Mouse (Mus musculus) lung, adult 2 months (tissue): Measurements from ENCODE around the gene A130010J15Rik. TPM values are rescaled to one million over a fixed set of nuclear protein-coding genes. Genes with fewer than 3 reads are reported as not detected.
A peak's percentile ranks its signal among the peaks of the same experiment; 100 is the strongest.

Experiments used
- DNase-seq: peaks from one replicate; pipeline ENCODE4 v3.0.0; 2022
- H3K4me1 ChIP-seq: fragments of 200-500 bp; 2 replicates; pipeline ENCODE4 v1.6.1; 2011; ENCODE audit warnings: low read length; ENCODE audit not compliant: control insufficient read depth, insufficient read depth
- H3K4me3 ChIP-seq: fragments of 200-500 bp; replicated peaks from 2 replicates; pipeline ENCODE3; 2011; ENCODE audit warnings: low read depth, mild to moderate bottlenecking, control low read depth, low read length; ENCODE audit errors: extremely low read depth
- CTCF ChIP-seq: fragments of 200-500 bp; IDR thresholded peaks from 2 replicates; pipeline ENCODE4 v1.5.1; 2011; ENCODE audit warnings: mild to moderate bottlenecking, low read length, control low read depth; ENCODE audit not compliant: insufficient read depth
- POLR2A ChIP-seq: fragments of 200-500 bp; IDR thresholded peaks from 2 replicates; pipeline ENCODE4 v1.6.1; 2011; ENCODE audit warnings: low read depth, mild to moderate bottlenecking, control low read depth, low read length, borderline replicate concordance; ENCODE audit errors: extremely low read depth
- WGBS: fragments of 180-500 bp; shearing (Covaris S2); methylation state at CpG from one replicate; pipeline ENCODE4 v1.1.7; 2018; 5-methylcytosine and 5-hydroxymethylcytosine counted together
- polyA plus RNA-seq: library from polyadenylated mRNA; depleted of rRNA; stranded (reverse); fragments of >200 nt; gene quantifications from 2 replicates; pipeline ENCODE4 v1.2.3, GENCODE M21; 2012; rRNA removed

The A130010J15Rik gene
- polyA plus RNA-seq: 2.1 and 2.2 TPM in 2 replicates

DNA sequence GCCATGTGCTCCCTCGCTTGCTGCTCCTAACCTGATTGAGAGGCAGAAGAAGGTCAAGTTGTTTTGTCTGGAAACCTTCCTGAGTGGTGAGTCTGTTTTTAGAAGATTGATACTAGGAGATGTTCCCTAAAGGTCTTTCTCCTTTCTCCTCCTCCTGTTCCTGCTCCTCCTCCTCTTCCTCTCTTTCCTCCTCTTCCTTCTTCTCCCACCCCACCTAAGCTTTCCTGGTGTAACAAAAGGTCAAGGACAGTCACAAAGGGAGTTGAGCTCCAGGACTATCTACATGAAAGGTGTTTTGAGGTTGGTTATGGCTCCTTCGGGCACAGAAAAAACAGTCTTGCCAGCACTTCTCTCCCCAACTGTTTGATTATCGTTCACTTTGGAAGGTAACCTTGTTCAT lies at the start of gene A130010J15Rik:
Gene A130010J15Rik (plus strand): TSS at position 301 of the 400 bp plus-strand sequence.
- 90% methylated on average over 3 of the region's 3 CpGs for WGBS
- TF ChIP-seq POLR2A (no peak), CTCF (no peak)
- Histone ChIP-seq H3K4me1 (peaks cover 5% of the 10 kb centered on the region; the same call in 1 of the 2 replicates), H3K4me3 (no peak within 1 kb of the TSS)
- no peak for DNase-seq

DNA sequence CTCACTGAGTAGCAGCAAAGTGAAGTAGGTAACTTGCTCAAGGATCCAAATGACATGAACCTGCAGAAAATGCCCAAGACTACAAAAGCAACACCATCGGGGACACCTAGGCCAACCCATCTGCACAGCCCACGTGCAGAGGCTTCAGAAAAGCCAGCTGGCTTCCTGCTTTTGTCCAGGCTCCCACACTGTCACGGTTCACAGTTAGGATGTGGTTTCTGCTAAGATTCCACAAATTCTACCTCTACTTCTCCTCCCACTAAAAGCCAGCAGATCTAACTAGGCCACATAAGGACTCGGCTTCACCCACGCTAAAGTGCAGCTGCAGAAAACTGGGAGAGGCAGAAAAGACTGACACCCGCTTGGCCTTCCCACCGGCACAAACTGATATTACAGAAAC lies 45.1 kb upstream of the A130010J15Rik start:
- no peak for TF ChIP-seq POLR2A
- TF ChIP-seq CTCF: no peak
- H3K4me1 ChIP-seq: no peaks in the 10 kb centered on the region
- DNase-seq: no peak
- no peak overlapping the region for H3K4me3 ChIP-seq
- 80% methylated on average over 7 of the region's 7 CpGs for WGBS

DNA sequence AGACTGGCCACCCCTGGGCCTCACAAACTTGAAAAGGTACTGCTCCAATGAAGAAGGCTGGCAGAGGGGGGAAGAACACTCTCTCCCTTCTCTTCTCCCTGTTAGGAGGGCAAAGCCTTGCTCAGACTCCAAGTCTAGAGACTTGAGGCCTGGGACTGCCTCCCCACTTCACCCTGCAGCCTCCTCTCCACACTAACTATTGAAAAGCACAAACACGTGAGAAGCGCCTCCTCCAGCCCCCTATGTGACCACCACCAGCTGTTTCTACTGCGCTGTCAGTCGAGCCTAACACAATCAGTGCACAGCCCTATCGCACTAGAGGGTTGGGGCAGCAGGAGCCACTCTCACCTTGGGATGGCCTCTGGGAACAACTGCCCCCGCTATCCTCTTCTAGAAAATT lies 44.6 kb upstream of the A130010J15Rik start:
- Histone ChIP-seq H3K4me1 (no peaks in the 10 kb centered on the region; the same call in 1 of the 2 replicates), H3K4me3 (no peak overlapping the region)
- no peak for DNase-seq
- no peak for TF ChIP-seq CTCF
- WGBS: 95% methylated on average over 6 of the region's 6 CpGs

DNA sequence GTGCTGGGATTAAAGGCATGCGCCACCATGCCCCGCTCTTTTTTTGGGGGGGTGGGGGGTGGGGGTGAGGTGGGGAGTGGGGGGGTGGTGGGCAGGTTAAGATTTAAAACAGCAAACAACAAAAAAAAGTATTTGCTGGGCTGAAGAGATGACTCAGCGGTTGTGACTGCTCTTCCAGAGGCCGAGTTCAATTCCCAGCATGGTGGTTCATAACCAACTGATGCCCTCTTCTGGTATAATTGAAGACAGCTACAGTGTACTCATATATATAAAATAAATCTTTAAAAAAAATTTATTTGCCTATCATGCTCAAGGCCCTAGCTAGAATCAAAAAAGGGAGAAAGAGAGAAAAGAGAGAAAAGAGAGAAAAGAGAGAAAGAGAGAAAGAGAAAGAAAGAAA lies 42.0 kb upstream of the A130010J15Rik start:
- Histone ChIP-seq H3K4me1 (peaks cover 2% of the 10 kb centered on the region; the same call in 1 of the 2 replicates), H3K4me3 (no peak overlapping the region)
- WGBS: 77% methylated on average over 4 of the region's 4 CpGs
- no peak for DNase-seq
- TF ChIP-seq CTCF (no peak), POLR2A (no peak)

DNA sequence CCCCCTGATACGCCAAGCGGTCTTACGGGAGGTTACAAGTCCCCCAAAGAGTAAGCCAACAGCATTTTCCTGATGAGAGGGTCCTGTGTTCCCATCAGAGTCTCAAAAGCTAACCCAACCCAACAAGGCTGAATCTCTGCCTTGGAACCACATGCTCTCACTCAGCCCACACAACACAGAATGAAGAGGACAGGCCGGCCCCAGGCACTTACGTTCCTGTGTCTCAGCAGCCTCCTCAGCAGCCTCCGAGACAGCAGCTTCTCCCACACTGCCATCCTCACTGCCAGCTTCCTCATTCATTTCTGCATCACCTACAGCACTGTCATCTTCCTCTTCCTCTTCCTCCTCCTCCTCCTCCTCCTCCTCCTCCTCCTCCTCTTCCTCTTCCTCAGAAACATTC lies 39.8 kb upstream of the A130010J15Rik start:
- DNase-seq: no peak
- Histone ChIP-seq H3K4me1 (peaks cover 2% of the 10 kb centered on the region; the same call in 1 of the 2 replicates), H3K4me3 (no peak overlapping the region)
- 89% methylated on average over 6 of the region's 6 CpGs for WGBS
- no peak for TF ChIP-seq CTCF
- TF ChIP-seq POLR2A: no peak

GRCm38 (mm10) chr1:193129321-193129720 lies 38.5 kb upstream of the A130010J15Rik start:
- DNase-seq: no peak
- Histone ChIP-seq H3K4me3 (no peak overlapping the region), H3K4me1 (peaks cover 2% of the 10 kb centered on the region; the same call in 1 of the 2 replicates)
- no peak for TF ChIP-seq POLR2A
- WGBS: 19% methylated on average over 5 of the region's 5 CpGs

DNA sequence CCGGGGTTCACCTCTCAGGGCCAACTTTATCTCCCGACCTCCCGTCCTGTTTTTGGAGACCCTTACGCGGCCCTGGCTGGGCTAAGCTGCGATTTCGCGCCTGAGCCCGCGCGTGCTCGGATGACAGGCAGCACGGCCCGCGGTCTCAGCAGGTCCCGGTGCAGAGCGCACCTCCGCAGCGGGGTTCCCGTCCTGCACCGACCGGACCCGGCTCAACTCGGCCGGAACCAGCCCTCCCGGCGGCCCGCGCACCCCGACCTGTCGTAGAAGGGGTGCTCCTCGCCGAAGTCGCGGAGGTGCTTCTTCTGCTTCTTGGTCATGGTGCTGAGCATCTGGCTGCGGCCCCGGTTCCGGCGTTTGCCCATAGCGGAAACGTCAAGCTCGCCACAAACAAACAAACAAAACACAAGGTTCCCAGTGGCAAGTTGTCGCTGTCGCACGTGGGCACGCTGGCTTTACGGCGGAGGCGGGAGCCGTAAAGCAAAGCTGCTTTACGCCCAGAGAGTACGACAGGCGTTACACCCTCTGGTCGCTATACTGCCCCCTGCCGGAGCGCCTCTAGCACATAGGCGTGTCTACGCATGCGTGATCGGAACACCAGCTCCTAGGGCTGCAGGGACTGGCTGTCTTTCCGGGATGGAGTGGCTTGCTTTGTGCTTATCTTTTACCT lies 37.9 kb upstream of the A130010J15Rik start, which contains the start of gene Diexf:
Gene Diexf (minus strand): TSS at position 487 of the 670 bp plus-strand sequence.
- Histone ChIP-seq H3K4me3 (peak within 1 kb of the TSS; percentile 67), H3K4me1 (peaks cover 2% of the 10 kb centered on the region; the same call in 1 of the 2 replicates)
- TF ChIP-seq POLR2A (peak; percentile 74; the same call in 1 of the 2 replicates), CTCF (peak; percentile 89)
- DNase-seq: peak; percentile 95
- WGBS: under 1% methylated on average over 61 of the region's 61 CpGs

- 36% methylated on average over 11 of the region's 11 CpGs for WGBS
- TF ChIP-seq CTCF: no peak
- TF ChIP-seq POLR2A: no peak
- no peak for DNase-seq
- peaks cover 2% of the 10 kb centered on the region; the same call in 1 of the 2 replicates for H3K4me1 ChIP-seq
- peak overlapping the region; percentile 45 for H3K4me3 ChIP-seq
Observed at GRCm38 (mm10) chr1:193130456-193130825, 37.4 kb upstream of the A130010J15Rik start.

- WGBS: 67% methylated on average over 8 of the region's 8 CpGs
- Histone ChIP-seq H3K4me3 (no peak overlapping the region), H3K4me1 (peaks cover 2% of the 10 kb centered on the region; the same call in 1 of the 2 replicates)
- DNase-seq: no peak
- TF ChIP-seq CTCF: no peak
Observed at GRCm38 (mm10) chr1:193130839-193131238, 37.0 kb upstream of the A130010J15Rik start.

DNA sequence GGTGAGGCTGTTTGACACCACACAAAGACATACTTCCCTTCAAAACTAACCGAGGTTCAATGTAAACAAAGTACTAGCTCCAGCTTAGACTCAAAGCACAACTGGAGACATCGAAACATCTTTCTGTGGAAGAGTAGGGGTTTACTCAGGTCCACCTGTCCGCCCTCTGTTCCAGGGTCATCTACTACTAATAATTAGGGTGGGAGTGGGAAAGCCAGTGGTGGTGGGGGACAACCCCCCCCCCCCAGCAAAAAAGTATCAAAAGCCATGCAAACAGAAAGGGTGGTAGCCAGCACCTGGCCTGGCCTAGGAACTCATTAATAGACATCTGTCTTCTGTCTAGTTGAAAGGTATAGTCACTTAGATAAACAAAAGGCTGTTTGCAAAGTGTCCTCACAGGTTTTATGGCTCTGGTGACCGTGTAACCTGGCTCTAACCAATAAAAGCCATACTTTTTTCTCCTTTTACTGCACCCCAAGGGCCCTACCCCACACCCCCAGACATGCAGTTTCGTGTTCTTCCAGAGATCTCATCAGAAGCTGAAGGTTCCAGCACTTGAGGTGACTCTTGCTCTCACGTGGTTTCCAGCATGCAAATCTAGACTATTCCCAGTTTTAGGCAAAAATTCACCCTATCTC lies 36.4 kb upstream of the A130010J15Rik start:
- H3K4me3 ChIP-seq: no peak overlapping the region
- 69% methylated on average over 6 of the region's 6 CpGs for WGBS
- TF ChIP-seq CTCF (no peak), POLR2A (no peak)
- peaks cover 2% of the 10 kb centered on the region; the same call in 1 of the 2 replicates for H3K4me1 ChIP-seq
- DNase-seq: no peak
